Mouse (Mus musculus) liver, embryonic 14 days (tissue): ENCODE results near the gene B230219D22Rik. TPM values are rescaled to one million over a fixed set of nuclear protein-coding genes. Genes with fewer than 3 reads are reported as not detected.

Experiments
- polyA plus RNA-seq: library from polyadenylated mRNA; depleted of rRNA; stranded (reverse); fragments of >200 nt; gene quantifications from 2 replicates; pipeline ENCODE4 v1.2.3, GENCODE M21; 2012; rRNA removed

Gene B230219D22Rik
- polyA plus RNA-seq = 16.8 and 20.6 TPM in 2 replicates

GRCm38 (mm10) chr13:55692535-55693242 lies at the start of gene B230219D22Rik:
Gene B230219D22Rik (plus strand): TSS chr13:55693124.

GRCm38 (mm10) chr13:55714501-55715166 lies 21.7 kb downstream of the B230219D22Rik start, which contains the start of gene Txndc15:
Gene Txndc15 (plus strand): TSS chr13:55714650.

GRCm38 (mm10) chr13:55727120-55727838 lies 34.4 kb downstream of the B230219D22Rik start, which contains the start of gene Pcbd2:
Gene Pcbd2 (plus strand): TSS chr13:55727368.

Other genes with a start within 250 kb of the B230219D22Rik start
- gene Grk6, start 248.1 kb upstream of the B230219D22Rik start, polyA plus RNA-seq = 23.9 and 26.4 TPM in 2 replicates
- gene Prr7, start 228.9 kb upstream of the B230219D22Rik start, polyA plus RNA-seq = 0.27 and 0.45 TPM in 2 replicates
- 4.4 and 6.9 TPM in 2 replicates for gene Dbn1, start 205.0 kb upstream of the B230219D22Rik start, polyA plus RNA-seq
- gene Pdlim7, start 179.4 kb upstream of the B230219D22Rik start, polyA plus RNA-seq = 12.5 and 13.1 TPM in 2 replicates
- 3.9 and 4.9 TPM in 2 replicates for gene Dok3, start 163.8 kb upstream of the B230219D22Rik start, polyA plus RNA-seq
- gene Ddx41, start 156.5 kb upstream of the B230219D22Rik start, polyA plus RNA-seq = 27.1 and 31.4 TPM in 2 replicates
- gene Fam193b, start 122.0 kb upstream of the B230219D22Rik start, polyA plus RNA-seq = 16.9 and 20.4 TPM in 2 replicates
- 57.0 and 61.6 TPM in 2 replicates for gene Tmed9, start 119.4 kb upstream of the B230219D22Rik start, polyA plus RNA-seq
- 5.0 and 5.8 TPM in 2 replicates for gene B4galt7, start 93.2 kb upstream of the B230219D22Rik start, polyA plus RNA-seq
- 14.6 and 14.8 TPM in 2 replicates for gene Caml, start 70.1 kb upstream of the B230219D22Rik start, polyA plus RNA-seq
- 22.0 and 23.7 TPM in 2 replicates for gene Ddx46, start 58.1 kb upstream of the B230219D22Rik start, polyA plus RNA-seq
- 9.9 and 11.6 TPM in 2 replicates for gene Txndc15, start 21.5 kb downstream of the B230219D22Rik start, polyA plus RNA-seq
- gene Pcbd2, start 34.2 kb downstream of the B230219D22Rik start, polyA plus RNA-seq = 23.5 and 25.7 TPM in 2 replicates
- gene Catsper3, start 91.4 kb downstream of the B230219D22Rik start, polyA plus RNA-seq = 0.02 TPM in 1 of 2 replicates, not detected in the other
- gene Pitx1, start 143.1 kb downstream of the B230219D22Rik start, polyA plus RNA-seq = 0.03 and 0.48 TPM in 2 replicates